ENCODE assay signal across 11 mouse cellular contexts in the genomic region with DNA sequence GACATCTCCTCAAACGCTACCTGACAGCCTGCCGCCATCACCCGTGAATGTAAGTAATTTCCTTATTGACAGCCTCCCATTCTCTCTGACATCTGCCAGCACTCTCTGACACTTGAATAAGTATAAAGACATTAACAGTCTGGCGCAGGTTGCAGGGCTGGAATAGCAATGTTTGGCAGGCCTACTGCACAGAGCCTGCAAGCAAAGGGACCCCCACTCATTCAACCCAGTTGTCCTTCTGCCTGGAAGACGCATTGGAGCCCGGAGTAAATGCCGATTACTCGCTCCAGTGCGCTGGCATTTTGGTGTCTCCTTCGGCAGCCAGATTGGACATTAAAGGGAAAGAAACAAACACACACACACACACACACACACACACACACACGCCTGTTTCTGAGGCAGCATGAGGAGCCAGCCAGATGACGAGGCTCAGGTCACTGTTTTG.
DNase-seq lines count a peak whose midpoint lies in the region; ATAC-seq lines count a peak whose summit lies in the region.
"Had no signal": no experiment of that assay in that cellular context is flagged by ENCODE, and none has a peak within 500 bp of the region (broad histone marks: within the 10 kb centered on the region; RNA-seq: fewer than 3 reads in every experiment).

No protein-coding gene starts in this region.

- H3K9me3 ChIP-seq in embryonic facial prominence, embryonic 11.5 days (replicated peaks; ENCODE audit: control insufficient read depth, low read length) = no peaks in the 10 kb centered on the region
- H3K9me3 ChIP-seq: kidney, embryonic 15.5 days had no signal

- H3K4me1 ChIP-seq in embryonic facial prominence, embryonic 11.5 days (ENCODE audit: control insufficient read depth, insufficient read depth, low read length) = peaks cover 3% of the 10 kb centered on the region; the same call in 1 of the 2 replicates

- 63% methylated on average over 12 of the region's 12 CpGs for WGBS in embryonic facial prominence, embryonic 11.5 days

- peak; percentile 84 for ATAC-seq in embryonic facial prominence, embryonic 11.5 days (replicated peaks; ENCODE audit: insufficient number of reproducible peaks, low FRiP score, low TSS enrichment, low read depth)

- H3K27ac ChIP-seq in embryonic facial prominence, embryonic 11.5 days (replicated peaks; ENCODE audit: low read depth, low read length) = no peak overlapping the region
- H3K27ac ChIP-seq: kidney, embryonic 15.5 days had no signal

- H3K36me3 ChIP-seq in embryonic facial prominence, embryonic 11.5 days (replicated peaks; ENCODE audit: control insufficient read depth, insufficient read depth, low read depth, low read length) = no peaks in the 10 kb centered on the region
- H3K36me3 ChIP-seq: kidney, embryonic 15.5 days had no signal

- H3K4me2 ChIP-seq in embryonic facial prominence, embryonic 11.5 days (ENCODE audit: low read depth, low read length) = no peak overlapping the region
- H3K4me2 ChIP-seq: kidney, embryonic 15.5 days; liver, embryonic 11.5 days had no signal

- H3K4me3 ChIP-seq in embryonic facial prominence, embryonic 11.5 days (ENCODE audit: low read depth, low read length) = no peak overlapping the region
- H3K4me3 ChIP-seq: kidney, embryonic 15.5 days had no signal

- H3K9ac ChIP-seq in embryonic facial prominence, embryonic 11.5 days (replicated peaks; ENCODE audit: low read length) = no peak overlapping the region
- H3K9ac ChIP-seq: kidney, embryonic 15.5 days had no signal

- DNase-seq in frontal cortex, postnatal 10 days (ENCODE audit: low spot score in 2 of 2) = peak; percentile 23 to 41
- DNase-seq in frontal cortex, postnatal 25 days (ENCODE audit: low spot score in 2 of 2) = no peak
- DNase-seq in brain, adult 2 months (ENCODE audit: low read depth, low spot score) = peak; percentile 44
- peak; percentile 12 for DNase-seq in embryonic facial prominence, embryonic 11.5 days (ENCODE audit: low spot score)
- DNase-seq in layer of hippocampus, postnatal 36 days = peak; percentile 7 to 20
- no peak for DNase-seq in kidney, adult 11 months
- DNase-seq in c-Kit-positive CD71-positive TER-119-positive erythroid progenitor cells, embryonic 14.5 days (ENCODE audit: low spot score) = no peak
- DNase-seq in urinary bladder, postnatal 4 days (ENCODE audit: low spot score in 2 of 2) = no peak
- DNase-seq: spleen, adult 18-20 months had no signal

- H3K27me3 ChIP-seq in embryonic facial prominence, embryonic 11.5 days (ENCODE audit: control insufficient read depth, insufficient read depth, low read length) = no peaks in the 10 kb centered on the region
- H3K27me3 ChIP-seq: kidney, embryonic 15.5 days had no signal

Comparison
In these comparisons a context has a peak if more than half of its experiments do, and no peak if none do; other contexts are left out.
1. DNase-seq: peak in frontal cortex, postnatal 10 days (2 of 2), brain, adult 2 months (single experiment), embryonic facial prominence, embryonic 11.5 days (single experiment) and layer of hippocampus, postnatal 36 days (2 of 2); none in frontal cortex, postnatal 25 days (0 of 2), kidney, adult 11 months (single experiment), c-Kit-positive CD71-positive TER-119-positive erythroid progenitor cells, embryonic 14.5 days (single experiment) and urinary bladder, postnatal 4 days (0 of 2).